Mouse (Mus musculus): ENCODE data around the gene Retreg3.

GRCm38 (mm10) chr11:101051617-101052016, 68.1 kb downstream of the Retreg3 start:
- TF ChIP-seq POLR2A (IDR thresholded peaks at IDR 0.05; ENCODE audit: control insufficient read depth, extremely low read depth, insufficient read depth, low read length, poor library complexity) (no peak), CTCF (IDR thresholded peaks at IDR 0.05; ENCODE audit: borderline replicate concordance, control insufficient read depth, extremely low read depth, insufficient read depth, low read length, poor library complexity) (no peak)
